Mouse (Mus musculus) heart, embryonic 16.5 days (tissue): ENCODE measurements around the gene Carns1. TPM values are rescaled to one million over a fixed set of nuclear protein-coding genes. Genes with fewer than 3 reads are reported as not detected.

Experiments used
- ATAC-seq: fragments of 200-750 bp; cut with Nextera tagmentation; replicated peaks from 2 replicates; pipeline ENCODE4 v1.8.0; 2017; ENCODE audit warnings: moderate number of reproducible peaks; ENCODE audit not compliant: insufficient read depth, low FRiP score; ENCODE audit errors: extremely low read depth
- H3K27ac ChIP-seq: fragments of 300-500 bp; sonication (generic); 2 replicates; pipeline ENCODE4 v1.5.1; 2014; ENCODE audit warnings: mild to moderate bottlenecking, low read length, control low read depth, moderate library complexity
- H3K27me3 ChIP-seq: fragments of 300-500 bp; sonication (generic); 2 replicates; pipeline ENCODE4 v1.6.1; 2014; ENCODE audit warnings: low read length, mixed read lengths; ENCODE audit not compliant: control insufficient read depth, insufficient read depth
- H3K36me3 ChIP-seq: fragments of 300-500 bp; sonication (generic); 2 replicates; pipeline ENCODE4 v1.6.1; 2014; ENCODE audit not compliant: control insufficient read depth, insufficient read depth
- H3K4me1 ChIP-seq: fragments of 300-500 bp; sonication (generic); 2 replicates; pipeline ENCODE4 v1.6.1; 2014; ENCODE audit warnings: low read length, mixed read lengths; ENCODE audit not compliant: control insufficient read depth, insufficient read depth
- H3K4me2 ChIP-seq: fragments of 300-500 bp; sonication (generic); 2 replicates; pipeline ENCODE4 v1.6.1; 2014; ENCODE audit warnings: low read depth, mild to moderate bottlenecking, control low read depth, low read length
- H3K4me3 ChIP-seq: fragments of 300-500 bp; sonication (generic); 2 replicates; pipeline ENCODE4 v1.5.1; 2014; ENCODE audit warnings: mild to moderate bottlenecking, control low read depth, low read length
- H3K9ac ChIP-seq: fragments of 300-500 bp; sonication (generic); 2 replicates; pipeline ENCODE4 v1.6.1; 2014; ENCODE audit warnings: low read length, control low read depth
- H3K9me3 ChIP-seq: fragments of 300-500 bp; sonication (generic); replicated peaks from 2 replicates; pipeline ENCODE4 v1.6.1; 2016; ENCODE audit warnings: low read length; ENCODE audit not compliant: control insufficient read depth
- WGBS: fragments of 180-500 bp; shearing (Covaris S2); extraction: QIAGEN DNeasy Blood & Tissue Kit; methylation state at CpG from one replicate; pipeline ENCODE4 v1.1.7; 2014; 5-methylcytosine and 5-hydroxymethylcytosine counted together
- polyA plus RNA-seq: library from polyadenylated mRNA; unstranded; fragments of >200 nt; fragmentation: Nextera tagmentation; extraction: Ambion mirVana; gene quantifications from 2 replicates; pipeline ENCODE4 v1.2.1, GENCODE M21; 2015

Gene Carns1
- polyA plus RNA-seq, 1 experiment from 2014 or later: 15.9 TPM

DNA sequence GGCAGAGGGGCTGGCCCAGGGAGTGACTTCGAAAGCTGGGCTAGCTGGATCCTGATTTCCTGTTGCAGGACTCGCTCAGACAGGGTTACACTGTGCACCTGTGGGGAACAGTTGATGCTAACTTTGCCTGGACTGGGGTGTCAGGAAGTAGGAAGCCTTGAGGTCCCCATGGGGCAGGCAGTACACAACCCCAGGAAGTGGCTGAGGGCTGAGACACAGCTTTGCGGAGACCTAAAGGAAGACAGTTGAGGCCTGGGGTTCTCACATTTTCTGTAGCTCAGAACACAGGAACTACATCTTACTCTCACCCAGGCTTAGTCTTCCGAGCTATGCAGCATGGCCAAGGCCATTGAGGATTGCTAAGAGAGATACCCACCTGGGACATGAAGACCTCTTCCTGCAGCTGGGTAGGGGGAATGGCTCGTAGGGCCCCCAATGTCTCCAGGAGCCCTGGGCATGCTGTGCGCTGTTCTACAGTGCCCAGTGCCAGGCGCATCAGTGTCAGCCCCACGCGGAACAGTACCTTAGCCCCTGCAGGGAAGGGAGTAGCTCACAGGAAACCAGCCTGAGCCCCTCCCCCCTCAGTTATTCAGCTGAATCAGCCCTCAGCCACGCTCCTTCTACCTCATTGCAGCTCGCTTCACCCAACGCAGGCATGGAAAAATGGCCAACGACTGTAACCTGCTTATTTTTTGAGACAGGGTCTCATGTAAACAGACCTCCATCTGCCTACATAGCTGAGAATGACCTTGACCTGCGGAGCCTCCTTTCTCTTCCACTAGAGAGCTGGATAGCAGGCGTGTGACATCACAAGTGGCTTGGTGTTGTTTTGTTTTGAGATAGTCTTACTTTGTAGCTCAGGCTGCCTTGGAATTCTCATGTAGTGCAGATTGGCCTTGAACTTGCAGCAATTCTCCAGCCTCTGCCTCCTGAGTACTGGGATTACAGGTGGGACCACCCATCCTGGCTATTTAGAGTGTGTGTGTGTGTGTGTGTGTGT, 10.0 kb upstream of the Carns1 start:
- H3K9me3 ChIP-seq: no peaks in the 10 kb centered on the region
- 44% methylated on average over 15 of the region's 15 CpGs for whole genome bisulfite sequencing
- no peak overlapping the region for H3K9ac ChIP-seq
- H3K27ac ChIP-seq: peak overlapping the region; percentile 77
- no peak overlapping the region for H3K4me3 ChIP-seq
- H3K4me1 ChIP-seq: peaks cover 30% of the 10 kb centered on the region
- H3K27me3 ChIP-seq: no peaks in the 10 kb centered on the region
- ATAC-seq: peak; percentile 67
- H3K36me3 ChIP-seq: no peaks in the 10 kb centered on the region
- peak overlapping the region; percentile 22; the same call in 1 of the 2 replicates for H3K4me2 ChIP-seq

- H3K9ac ChIP-seq: no peak overlapping the region
- no peaks in the 10 kb centered on the region for H3K36me3 ChIP-seq
- WGBS: 80% methylated on average over 2 of the region's 2 CpGs
- no peak overlapping the region for H3K27ac ChIP-seq
- no peak overlapping the region for H3K4me3 ChIP-seq
- ATAC-seq: no peak
- no peaks in the 10 kb centered on the region for H3K27me3 ChIP-seq
- H3K4me2 ChIP-seq: no peak overlapping the region
- H3K9me3 ChIP-seq: no peaks in the 10 kb centered on the region
- peaks cover 30% of the 10 kb centered on the region for H3K4me1 ChIP-seq
These were observed 8.4 kb upstream of the Carns1 start for GRCm38 (mm10) chr19:4183689-4184088.

- H3K27me3 ChIP-seq: no peaks in the 10 kb centered on the region
- no peak overlapping the region for H3K27ac ChIP-seq
- H3K36me3 ChIP-seq: no peaks in the 10 kb centered on the region
- no peak overlapping the region for H3K4me2 ChIP-seq
- WGBS: 49% methylated on average over 3 of the region's 3 CpGs
- H3K9me3 ChIP-seq: no peaks in the 10 kb centered on the region
- H3K4me3 ChIP-seq: no peak overlapping the region
- ATAC-seq: no peak
- H3K4me1 ChIP-seq: peaks cover 20% of the 10 kb centered on the region
- H3K9ac ChIP-seq: no peak overlapping the region
These were observed 6.6 kb upstream of the Carns1 start for GRCm38 (mm10) chr19:4181892-4182291.

GRCm38 (mm10) chr19:4180411-4180810, 5.1 kb upstream of the Carns1 start:
- Histone ChIP-seq H3K27ac (no peak overlapping the region), H3K9ac (no peak overlapping the region), H3K36me3 (no peaks in the 10 kb centered on the region), H3K4me2 (no peak overlapping the region), H3K4me1 (peaks cover 14% of the 10 kb centered on the region), H3K4me3 (no peak overlapping the region), H3K9me3 (no peaks in the 10 kb centered on the region), H3K27me3 (no peaks in the 10 kb centered on the region)
- 81% methylated on average over 7 of the region's 7 CpGs for WGBS
- no peak for ATAC-seq

GRCm38 (mm10) chr19:4172925-4173324, 2.4 kb downstream of the Carns1 start:
- H3K27me3 ChIP-seq: no peaks in the 10 kb centered on the region
- H3K4me1 ChIP-seq: peaks cover 53% of the 10 kb centered on the region
- 66% methylated on average over 11 of the region's 11 CpGs for WGBS
- H3K4me3 ChIP-seq: no peak overlapping the region
- no peak overlapping the region; the same call in 1 of the 2 replicates for H3K4me2 ChIP-seq
- peak overlapping the region; percentile 94 for H3K9ac ChIP-seq
- no peaks in the 10 kb centered on the region for H3K9me3 ChIP-seq
- H3K36me3 ChIP-seq: no peaks in the 10 kb centered on the region
- H3K27ac ChIP-seq: peak overlapping the region; percentile 97
- ATAC-seq: no peak

GRCm38 (mm10) chr19:4171393-4172290, 3.6 kb downstream of the Carns1 start:
- ATAC-seq: peak; percentile 23
- H3K27me3 ChIP-seq: no peaks in the 10 kb centered on the region
- H3K9me3 ChIP-seq: no peaks in the 10 kb centered on the region
- H3K27ac ChIP-seq: peak overlapping the region; percentile 97
- H3K4me3 ChIP-seq: peak overlapping the region; percentile 4; the same call in 1 of the 2 replicates
- H3K36me3 ChIP-seq: no peaks in the 10 kb centered on the region
- peak overlapping the region; percentile 94 for H3K9ac ChIP-seq
- peaks cover 61% of the 10 kb centered on the region for H3K4me1 ChIP-seq
- WGBS: 31% methylated on average over 13 of the region's 13 CpGs
- H3K4me2 ChIP-seq: peak overlapping the region; percentile 51

DNA sequence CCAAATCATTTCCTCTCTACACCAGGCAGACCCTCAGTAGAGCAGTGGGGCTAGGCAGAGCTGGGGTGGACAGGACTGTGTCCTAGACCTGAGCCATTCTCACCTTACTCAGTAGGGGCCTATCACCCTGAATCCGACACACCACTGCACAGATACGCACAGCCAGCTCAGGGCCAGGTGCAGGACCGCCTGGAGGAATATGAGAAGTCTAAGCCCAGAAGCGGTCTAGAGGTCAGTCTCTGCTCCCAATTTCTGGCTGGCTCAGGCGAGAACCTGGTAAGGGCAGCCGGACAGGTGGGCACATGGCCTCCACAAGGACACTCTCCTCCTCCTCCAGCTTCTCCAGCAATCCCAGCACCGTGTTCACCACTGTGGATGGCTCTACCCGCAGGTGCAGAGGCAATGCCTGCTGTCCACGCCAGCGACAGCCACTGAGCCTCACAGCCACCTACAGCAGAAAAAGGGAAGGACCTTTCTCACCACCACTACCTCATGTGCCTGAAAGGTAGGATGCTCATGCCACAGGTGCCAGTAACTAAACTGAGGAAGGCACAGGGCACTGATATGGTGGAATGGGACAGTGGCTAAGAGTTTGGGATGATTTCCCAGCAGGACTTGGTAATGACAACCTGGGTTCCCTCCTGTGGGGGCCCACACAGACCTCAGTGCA, 4.4 kb downstream of the Carns1 start:
- WGBS: 88% methylated on average over 10 of the region's 10 CpGs
- Histone ChIP-seq H3K27me3 (no peaks in the 10 kb centered on the region), H3K9me3 (no peaks in the 10 kb centered on the region), H3K9ac (peak overlapping the region; percentile 94), H3K4me3 (no peak overlapping the region), H3K4me1 (peaks cover 65% of the 10 kb centered on the region), H3K4me2 (peak overlapping the region; percentile 51), H3K36me3 (no peaks in the 10 kb centered on the region), H3K27ac (peak overlapping the region; percentile 97)
- no peak for ATAC-seq

DNA sequence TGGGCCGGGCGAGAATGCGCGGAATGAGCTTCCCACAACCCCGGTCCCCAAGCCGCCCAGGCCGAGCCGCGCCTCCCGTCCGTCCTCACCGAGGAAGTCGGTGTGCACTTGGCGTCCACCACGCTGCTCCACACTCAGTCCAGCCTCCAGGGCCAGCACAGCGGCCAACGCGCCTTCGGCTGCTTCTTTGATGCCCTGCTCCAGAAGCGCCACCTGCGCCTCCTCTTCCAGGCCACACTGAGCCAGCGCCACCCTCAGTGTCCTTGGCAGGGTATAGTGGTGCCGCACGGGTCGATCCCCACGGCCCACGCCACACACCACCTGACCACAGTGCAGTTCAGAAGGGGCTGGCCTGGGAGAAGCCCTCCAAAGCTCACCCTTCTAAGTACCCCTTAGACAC, 5.5 kb downstream of the Carns1 start:
- Histone ChIP-seq H3K4me3 (peak overlapping the region; percentile 58), H3K27me3 (no peaks in the 10 kb centered on the region), H3K9me3 (no peaks in the 10 kb centered on the region), H3K27ac (peak overlapping the region; percentile 97), H3K9ac (peak overlapping the region; percentile 94), H3K36me3 (no peaks in the 10 kb centered on the region), H3K4me2 (peak overlapping the region; percentile 93), H3K4me1 (peaks cover 55% of the 10 kb centered on the region)
- peak; percentile 19 for ATAC-seq
- WGBS: 8% methylated on average over 27 of the region's 27 CpGs
